Mouse (Mus musculus) c-Kit-negative CD71-positive TER-119-positive erythroid progenitor cells, embryonic 14.5 days (primary cell): ENCODE data around the gene Rora.
A peak's percentile ranks its signal among the peaks of the same experiment; 100 is the strongest.

Experiments
- DNase-seq: peaks from one replicate; pipeline ENCODE4 v3.0.0-alpha.2; 2013; ENCODE audit warnings: low read depth, low spot score

Rora gene

GRCm38 (mm10) chr9:69397760-69398452, 744.3 kb downstream of the Rora start, which contains the start of gene Ice2:
Ice2 (plus strand) TSS chr9:69397906.
- peak; percentile 52 for DNase-seq

- no peak for DNase-seq
Measured at GRCm38 (mm10) chr9:69398453-69398850, 744.9 kb downstream of the Rora start.

GRCm38 (mm10) chr9:69404671-69405070, 751.1 kb downstream of the Rora start:
- no peak for DNase-seq

GRCm38 (mm10) chr9:69419476-69419875, 765.9 kb downstream of the Rora start:
- no peak for DNase-seq

GRCm38 (mm10) chr9:69430531-69430930, 776.9 kb downstream of the Rora start:
- DNase-seq, result no peak

- no peak for DNase-seq
Measured at GRCm38 (mm10) chr9:69431863-69432555, 778.4 kb downstream of the Rora start.

- no peak for DNase-seq
Measured at GRCm38 (mm10) chr9:69435194-69435593, 781.6 kb downstream of the Rora start.

- no peak for DNase-seq
Measured at GRCm38 (mm10) chr9:69435662-69436061, 782.1 kb downstream of the Rora start.
